Comparison of ENCODE assay signal across 25 mouse cellular contexts in genomic region chr5:149099009-149099408, GRCm38 (mm10).
"Had no signal": no experiment of that assay in that cellular context is flagged by ENCODE, and none has a peak within 500 bp of the region (broad histone marks: within the 10 kb centered on the region; RNA-seq: fewer than 3 reads in every experiment).

No protein-coding gene starts in this region.

- H3K36me3 ChIP-seq: embryonic facial prominence, embryonic 10.5 days; embryonic facial prominence, embryonic 12.5 days; embryonic facial prominence, embryonic 13.5 days; embryonic facial prominence, embryonic 15.5 days; forebrain, embryonic 12.5 days; forebrain, embryonic 15.5 days had no signal

- H3K9me3 ChIP-seq: embryonic facial prominence, embryonic 12.5 days; embryonic facial prominence, embryonic 13.5 days; embryonic facial prominence, embryonic 15.5 days; forebrain, embryonic 12.5 days; forebrain, embryonic 13.5 days; forebrain, embryonic 15.5 days had no signal

- H3K27ac ChIP-seq: embryonic facial prominence, embryonic 10.5 days; embryonic facial prominence, embryonic 12.5 days; embryonic facial prominence, embryonic 13.5 days; embryonic facial prominence, embryonic 15.5 days; forebrain, embryonic 12.5 days; forebrain, embryonic 13.5 days; forebrain, embryonic 15.5 days; gastrocnemius, adult 2 months; heart, adult 2 months had no signal

- H3K4me2 ChIP-seq: embryonic facial prominence, embryonic 12.5 days; embryonic facial prominence, embryonic 13.5 days; embryonic facial prominence, embryonic 15.5 days; forebrain, embryonic 12.5 days; forebrain, embryonic 13.5 days; forebrain, embryonic 15.5 days had no signal

- H3K27me3 ChIP-seq: embryonic facial prominence, embryonic 12.5 days; embryonic facial prominence, embryonic 13.5 days; embryonic facial prominence, embryonic 15.5 days; forebrain, embryonic 12.5 days; forebrain, embryonic 13.5 days; forebrain, embryonic 15.5 days had no signal

- ATAC-seq: forebrain, embryonic 13.5 days; forebrain, embryonic 14.5 days; forebrain, embryonic 15.5 days; forebrain, embryonic 16.5 days; forebrain, postnatal 0 days had no signal

- DNase-seq: cerebellum, adult 9-10 months; cerebellum, adult 9-11 months; cerebellum, postnatal 10 days; cerebellum, postnatal 14 days; cerebellum, postnatal 25 days; cerebellum, postnatal 36 days; embryo, embryonic 11 days; forebrain, postnatal 0 days; gastrocnemius, adult 2 months; gastrocnemius, postnatal 10 days; gastrocnemius, postnatal 14 days; gastrocnemius, postnatal 25 days; gastrocnemius, postnatal 36 days; heart, adult 18-20 months; heart, adult 2 months had no signal

- H3K4me3 ChIP-seq: embryonic facial prominence, embryonic 10.5 days; embryonic facial prominence, embryonic 12.5 days; embryonic facial prominence, embryonic 13.5 days; embryonic facial prominence, embryonic 15.5 days; erythroblast, embryonic 14.5 days; forebrain, embryonic 12.5 days; forebrain, embryonic 13.5 days; forebrain, embryonic 15.5 days; gastrocnemius, adult 2 months; heart, adult 2 months had no signal

- H3K9ac ChIP-seq: embryonic facial prominence, embryonic 12.5 days; embryonic facial prominence, embryonic 13.5 days; embryonic facial prominence, embryonic 15.5 days; forebrain, embryonic 12.5 days; forebrain, embryonic 13.5 days; forebrain, embryonic 15.5 days; forebrain, postnatal 0 days had no signal

- H3K4me1 ChIP-seq: embryonic facial prominence, embryonic 10.5 days; embryonic facial prominence, embryonic 12.5 days; embryonic facial prominence, embryonic 13.5 days; embryonic facial prominence, embryonic 15.5 days; forebrain, embryonic 12.5 days; forebrain, embryonic 13.5 days; forebrain, embryonic 15.5 days had no signal
